Mouse (Mus musculus) urinary bladder, adult 18-20 months (tissue): ENCODE measurements at regions not wholly inside any gene's neighbourhood (a gene's known extent, or its start where the extent isn't known, plus 50 kb on each side); places are given as distances from the start of the nearest gene placed in this dataset.

Experiments used
- DNase-seq, 2 experiments: peaks; one replicate each; pipeline ENCODE4 v3.0.0; 2022; ENCODE audit warnings: low spot score in 2 of 2, mixed read lengths in 2 of 2

DNA sequence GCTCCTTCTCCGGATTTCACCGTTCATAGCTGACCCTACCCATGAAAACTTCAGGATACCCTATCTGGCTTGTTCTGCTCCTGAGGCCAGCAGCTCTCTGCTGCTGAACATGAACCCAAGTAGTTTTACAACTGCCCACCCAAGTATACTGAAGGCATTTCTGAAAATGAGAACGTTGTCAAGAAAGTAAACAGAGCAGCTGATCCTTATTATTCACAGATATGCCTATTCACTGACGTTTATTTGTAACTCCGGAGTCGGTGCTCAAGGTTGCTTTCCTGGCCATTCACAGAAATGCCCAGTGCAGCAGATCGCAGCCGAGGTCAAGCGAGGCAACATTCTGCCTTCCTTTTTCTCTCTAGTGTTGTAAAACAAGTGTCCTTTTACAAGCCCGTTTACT lies 128.4 kb upstream of the N6amt1 start:
- no peak for DNase-seq

DNA sequence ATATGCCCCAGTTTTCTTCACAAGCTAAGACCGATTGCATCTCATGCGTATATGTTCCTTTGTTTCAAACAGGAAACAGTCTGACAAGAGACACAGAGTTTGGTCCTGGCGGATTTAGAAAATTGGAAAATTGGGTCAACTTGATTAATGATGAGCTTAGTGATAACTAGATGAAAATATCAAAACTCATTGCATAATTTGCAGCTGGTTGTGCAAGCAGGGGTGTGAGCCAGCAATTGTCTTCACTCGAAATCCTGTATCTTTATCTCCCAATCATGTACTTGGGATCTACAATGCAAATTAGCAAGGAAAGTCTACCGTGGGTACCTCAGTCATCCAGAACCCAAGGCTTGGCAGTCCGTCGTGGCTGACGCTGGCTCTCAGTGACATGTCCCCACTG lies 128.9 kb upstream of the N6amt1 start:
- no peak for DNase-seq

DNA sequence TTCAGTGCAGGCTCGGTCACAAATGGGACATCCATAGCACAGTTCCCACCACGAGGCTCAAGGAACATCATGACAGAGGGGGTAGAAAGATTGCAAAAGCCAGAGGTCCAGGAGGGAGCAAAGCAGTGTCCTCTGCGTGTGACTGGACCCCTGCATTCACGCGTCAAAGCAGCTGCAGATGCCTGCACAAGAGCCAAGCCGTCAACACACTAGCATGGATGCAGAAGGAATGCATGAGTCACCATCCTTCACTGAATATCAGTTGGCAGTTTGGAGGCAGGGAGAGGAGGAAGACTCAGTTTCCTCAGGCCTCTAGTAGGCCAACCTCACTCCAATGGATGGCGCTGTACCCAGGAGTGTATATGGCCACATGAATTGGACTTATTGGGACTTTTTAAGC lies 130.0 kb upstream of the N6amt1 start:
- DNase-seq: no peak

DNA sequence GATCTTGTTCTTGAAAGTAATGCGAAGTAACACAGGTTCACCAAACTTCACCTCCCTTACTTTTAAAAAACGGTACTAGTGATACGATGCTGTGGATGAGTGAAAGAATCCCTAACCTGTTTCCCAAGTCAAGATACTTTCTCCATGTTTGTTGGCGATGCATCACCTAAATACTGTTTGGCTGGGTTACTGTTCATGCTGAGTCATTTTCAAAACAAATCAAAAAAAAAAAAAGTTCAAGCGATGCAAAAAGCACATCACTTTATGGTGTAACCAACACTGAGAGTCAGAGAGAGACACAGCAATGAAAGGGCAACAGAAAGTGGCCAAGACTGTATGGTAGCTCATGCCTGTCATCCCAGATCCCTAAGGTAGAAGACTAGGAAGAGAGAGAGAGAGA lies 133.4 kb upstream of the N6amt1 start:
- no peak for DNase-seq

DNA sequence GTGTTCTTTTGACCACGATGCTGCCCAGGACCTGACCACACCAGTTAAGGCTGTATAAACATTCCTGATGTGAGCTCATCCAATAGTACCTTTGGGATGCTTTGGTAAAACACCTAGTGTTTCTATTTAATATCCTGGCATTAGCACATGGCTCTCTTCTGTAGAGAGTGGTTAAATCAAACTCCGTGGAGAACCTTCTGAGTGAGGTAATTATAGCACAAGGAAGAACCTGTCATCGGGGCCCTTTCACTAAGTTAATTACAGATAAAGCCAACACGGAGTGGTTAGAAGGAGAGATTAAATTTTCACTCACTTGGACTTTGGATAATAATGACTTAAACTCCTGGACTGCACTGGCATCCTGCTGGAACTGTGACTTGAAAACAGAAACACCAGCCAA lies 133.8 kb upstream of the N6amt1 start:
- no peak for DNase-seq

DNA sequence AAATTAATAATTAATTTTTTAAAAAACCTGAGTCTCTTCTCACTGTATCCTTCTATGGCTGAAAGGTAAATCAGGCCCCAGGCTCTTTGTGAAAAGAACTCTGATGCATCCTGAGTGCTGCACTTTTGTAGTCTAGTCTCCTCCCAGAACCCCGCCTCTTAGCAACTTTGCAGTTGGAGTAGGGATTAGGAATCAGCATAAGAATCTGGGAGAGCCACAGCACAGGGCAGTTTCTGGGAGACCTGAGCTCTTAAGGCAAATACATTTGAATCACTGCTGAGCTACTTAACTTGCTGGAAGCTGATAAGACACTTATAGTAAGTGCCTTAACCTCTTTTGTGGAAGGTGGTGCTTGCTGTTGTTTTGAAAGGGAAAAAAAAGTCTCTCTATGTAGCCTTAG lies 146.1 kb upstream of the N6amt1 start:
- DNase-seq: no peak

DNA sequence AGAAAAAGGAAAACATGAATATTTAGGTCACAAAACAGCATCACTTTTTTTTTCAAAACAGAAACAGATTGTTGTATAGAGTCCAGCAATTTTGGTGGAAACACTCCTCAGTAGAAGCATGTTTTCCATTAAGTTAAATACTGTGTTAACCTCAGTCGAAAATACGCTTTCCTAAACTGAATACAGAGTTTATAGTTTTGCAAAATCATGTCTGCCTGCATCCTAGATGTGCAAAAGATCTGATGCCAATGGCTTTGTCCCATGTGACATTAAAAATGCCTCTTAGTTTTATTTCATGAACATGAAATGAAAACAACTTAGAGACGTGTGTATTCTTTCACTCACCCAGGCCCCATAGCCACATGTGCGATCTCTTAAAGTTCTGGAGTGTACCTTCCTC lies 163.5 kb upstream of the N6amt1 start:
- DNase-seq: no peak

DNA sequence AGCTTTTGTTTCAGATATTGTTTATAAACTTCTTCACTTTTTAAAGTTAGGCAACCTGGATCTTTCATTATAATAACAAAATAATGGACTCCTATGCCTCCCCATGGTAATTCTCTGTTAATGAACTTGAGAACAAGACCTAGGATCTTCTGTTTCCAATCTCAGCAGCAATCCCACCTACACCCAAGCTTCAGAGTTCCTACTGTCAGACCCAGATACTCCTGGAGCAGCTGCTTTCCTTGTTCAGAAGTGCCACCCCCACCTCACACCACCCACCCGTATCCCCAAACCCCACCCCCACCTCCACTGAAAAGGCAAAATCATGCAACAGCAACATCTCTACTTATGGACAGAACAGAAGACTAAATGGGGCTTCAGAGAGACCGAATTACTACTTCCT lies 165.2 kb upstream of the N6amt1 start:
- no peak for DNase-seq

DNA sequence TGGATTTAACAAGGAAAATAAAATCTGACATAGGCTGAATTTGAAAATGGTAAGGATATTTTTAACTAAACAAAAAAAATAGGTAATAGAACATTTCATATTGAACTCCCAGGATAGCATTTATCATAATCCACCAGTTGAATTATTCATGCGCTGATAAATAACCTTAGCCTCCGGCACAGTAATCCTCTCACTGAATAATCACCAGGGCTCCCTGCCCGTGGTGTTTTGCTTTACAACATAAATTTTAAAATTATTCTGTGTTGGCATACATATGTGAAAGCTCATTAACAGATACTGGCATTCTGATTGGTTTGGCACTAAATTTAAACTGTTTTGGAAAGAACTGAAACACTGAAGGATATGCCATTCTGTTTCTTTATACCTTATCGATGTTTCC lies 181.6 kb upstream of the N6amt1 start:
- DNase-seq: no peak

DNA sequence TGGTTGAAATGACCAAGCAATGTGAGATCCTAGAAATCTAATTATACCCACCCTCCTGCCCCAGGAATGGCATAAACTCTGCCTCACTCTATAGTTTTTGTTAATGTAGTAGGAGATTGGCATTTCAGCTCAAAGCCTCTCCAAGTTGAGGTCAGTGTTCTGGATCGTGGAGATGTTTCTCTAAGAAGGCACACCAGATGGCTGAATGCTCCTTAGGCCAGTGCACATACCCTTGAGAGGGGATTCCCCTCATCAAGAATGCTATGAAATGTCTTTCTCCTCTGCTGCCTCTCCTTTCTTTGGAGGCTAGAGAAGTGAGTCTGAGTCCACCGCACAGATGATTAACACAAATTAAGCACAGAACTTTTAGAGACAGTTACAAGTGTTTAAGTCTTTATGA lies 214.7 kb upstream of the N6amt1 start:
- DNase-seq: no peak

DNA sequence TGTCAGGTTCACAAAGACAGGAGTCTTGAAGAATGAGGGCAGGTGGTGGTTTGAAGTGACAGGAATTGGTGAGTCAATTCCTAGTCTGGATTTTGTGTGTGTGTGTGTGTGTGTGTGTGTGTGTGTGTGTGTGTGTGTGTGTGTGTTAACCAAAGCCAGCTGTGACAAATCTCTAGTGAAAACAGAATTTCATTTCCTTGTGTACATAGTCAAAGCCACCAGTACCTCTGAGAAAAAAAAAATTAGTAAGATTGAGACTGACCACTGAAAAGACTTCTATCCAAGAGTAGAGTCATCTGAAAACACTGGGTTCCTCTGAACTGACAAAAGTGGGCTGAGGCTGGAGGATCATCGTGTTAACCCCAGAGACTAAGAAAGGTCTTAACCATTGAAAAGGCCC lies 217.5 kb upstream of the N6amt1 start:
- no peak for DNase-seq

DNA sequence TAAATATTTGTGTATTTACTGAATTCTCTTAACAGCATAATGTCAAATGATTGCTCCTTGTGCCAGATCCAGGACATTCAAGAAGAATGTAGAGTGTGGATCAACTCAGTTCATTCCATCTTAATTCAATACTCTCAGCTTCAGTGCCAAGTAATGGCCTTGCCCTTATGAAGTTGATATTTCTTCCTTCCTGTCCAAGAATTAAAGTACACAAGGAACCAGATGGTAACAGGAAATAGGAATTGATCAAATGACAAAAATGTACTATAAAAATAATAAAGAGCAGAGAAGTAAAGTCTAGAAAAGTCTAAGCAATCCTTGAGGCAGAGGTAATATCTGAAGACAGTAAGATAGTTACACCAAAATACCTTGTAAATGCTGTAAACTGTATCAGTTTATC lies 219.5 kb upstream of the N6amt1 start:
- DNase-seq: no peak

DNA sequence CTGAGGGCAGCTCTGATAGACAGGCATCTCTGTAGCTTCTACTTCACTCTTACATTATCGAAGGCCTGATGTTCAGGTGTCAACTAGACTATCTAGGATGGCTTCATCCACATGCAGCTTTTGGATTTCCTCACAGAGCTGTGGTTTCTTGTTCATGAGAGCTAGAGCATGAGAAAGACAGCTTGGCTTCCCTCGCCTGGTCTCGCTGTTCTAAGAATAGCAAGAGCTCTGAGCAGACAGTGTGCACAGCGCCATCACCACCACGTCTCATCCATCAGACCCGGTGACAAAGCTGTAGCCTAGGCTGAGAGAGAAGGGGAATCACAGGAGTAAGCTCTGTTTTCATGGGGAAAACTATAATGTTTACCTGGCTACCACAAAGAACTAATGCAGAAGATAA lies 220.1 kb upstream of the N6amt1 start:
- no peak for DNase-seq

DNA sequence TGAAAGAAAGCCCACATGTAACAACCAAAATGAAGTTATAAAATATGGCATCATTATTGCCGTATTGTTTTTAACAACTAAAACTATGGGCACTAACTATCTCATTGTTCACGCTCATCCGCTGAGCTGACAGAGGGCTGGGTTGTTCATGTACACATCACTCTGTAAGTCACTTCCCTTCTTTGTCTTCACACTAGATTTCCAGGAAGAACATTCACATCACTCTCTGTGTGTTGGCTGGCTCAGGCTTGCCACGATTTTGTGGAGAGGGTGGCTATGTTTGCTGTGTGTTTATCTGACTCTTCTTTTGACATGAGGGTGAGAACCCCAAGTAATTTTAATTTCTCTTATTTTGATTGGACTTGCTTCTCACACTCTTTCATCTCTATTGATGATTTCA lies 221.9 kb upstream of the N6amt1 start:
- no peak for DNase-seq

DNA sequence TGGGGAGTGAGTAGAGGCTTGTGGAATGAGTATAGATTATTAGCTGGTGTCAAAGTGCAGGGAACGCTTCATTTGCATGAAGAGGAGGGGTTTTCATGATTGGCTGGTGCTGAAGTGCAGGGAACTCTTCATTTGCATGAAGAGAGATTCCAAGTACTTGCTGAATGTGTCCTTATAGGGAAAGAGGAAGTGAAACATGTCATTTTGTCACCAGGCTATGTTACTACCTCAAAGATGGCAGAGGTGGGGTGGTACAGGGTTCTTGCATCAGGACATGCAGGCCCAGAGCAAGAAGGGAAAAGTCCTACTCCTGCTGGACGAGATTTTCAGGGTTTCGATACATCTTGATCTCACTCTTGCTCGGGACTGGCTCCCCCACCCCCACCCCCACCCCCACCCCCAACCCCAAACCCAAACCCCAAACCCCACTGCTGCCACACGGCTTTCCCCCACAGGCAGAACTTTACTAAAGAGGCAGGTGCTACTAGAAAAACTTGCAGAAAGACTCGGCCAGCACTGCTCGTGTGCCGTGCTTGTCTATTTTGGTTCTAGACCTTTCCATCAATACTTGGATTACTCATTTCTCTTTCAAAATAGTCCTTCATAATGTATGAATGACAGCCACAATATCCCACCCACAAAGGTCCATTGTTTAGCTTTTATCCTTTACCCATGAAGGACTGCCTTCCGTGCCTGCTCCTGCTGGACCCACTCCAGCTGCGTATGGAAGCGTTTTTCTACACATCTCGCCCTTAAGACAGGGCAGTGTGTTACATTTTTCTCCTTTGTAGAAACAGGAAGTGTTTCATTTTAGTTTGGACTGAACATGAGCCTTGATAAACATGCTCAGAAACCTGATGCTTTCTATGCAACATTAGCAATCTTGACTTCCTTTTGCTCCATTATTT lies 223.0 kb upstream of the N6amt1 start:
- no peak for DNase-seq

DNA sequence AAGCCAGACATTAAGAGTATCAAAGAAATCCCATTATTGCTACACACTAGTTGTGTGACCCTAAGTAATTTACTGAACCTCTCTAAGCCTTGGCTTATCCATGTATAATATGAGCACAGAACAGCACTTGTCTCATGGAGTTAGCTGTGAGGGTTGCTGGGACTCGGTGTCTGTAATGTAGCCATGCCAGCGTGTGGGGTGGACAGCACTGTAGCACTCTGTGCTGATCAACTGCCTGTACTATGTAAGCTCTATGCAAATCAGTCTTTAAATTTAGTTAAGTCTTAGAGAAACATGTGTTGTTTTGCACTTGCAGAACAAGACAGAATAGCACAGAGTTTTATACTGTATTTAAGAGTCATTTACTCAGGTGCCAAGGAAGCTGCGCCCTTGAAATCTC lies 225.0 kb upstream of the N6amt1 start:
- DNase-seq: no peak

DNA sequence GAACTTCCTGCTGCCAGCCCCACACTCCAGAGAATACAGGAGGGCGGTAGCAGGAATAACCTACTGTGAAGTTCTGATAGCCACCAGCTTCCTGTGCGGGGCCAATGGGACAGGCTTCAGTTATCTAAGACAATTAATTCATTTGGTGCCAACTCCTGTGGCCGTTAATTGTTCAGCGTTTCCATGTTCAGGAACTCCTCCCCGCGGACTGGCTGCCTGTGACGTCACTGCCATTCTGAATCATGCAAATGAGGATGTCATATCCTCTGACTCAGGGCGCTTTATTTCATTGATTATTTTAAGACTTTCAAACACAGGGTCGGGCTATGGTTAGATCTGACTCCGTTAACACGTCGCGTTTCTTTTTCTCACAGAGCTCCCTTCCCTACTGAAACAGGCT lies 225.8 kb upstream of the N6amt1 start:
- no peak for DNase-seq

DNA sequence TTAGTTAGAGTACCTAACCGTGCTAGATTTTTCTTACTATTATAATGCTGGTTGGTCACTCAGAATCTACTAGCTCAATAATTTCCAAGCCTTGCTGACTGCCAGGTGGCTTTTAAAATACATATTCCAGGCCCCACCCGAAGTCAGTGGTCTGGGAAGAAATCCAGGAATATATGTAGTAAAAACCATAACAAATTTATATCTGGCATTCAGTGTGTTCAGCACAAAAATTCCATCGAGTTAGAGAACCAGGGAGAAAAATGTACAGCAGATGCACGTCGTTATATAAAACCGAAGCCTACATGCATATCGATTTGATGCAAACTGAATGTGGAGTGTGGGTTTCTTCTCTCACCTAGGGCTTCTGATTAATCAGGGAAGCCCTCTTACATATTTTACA lies 229.5 kb upstream of the N6amt1 start:
- no peak for DNase-seq

DNA sequence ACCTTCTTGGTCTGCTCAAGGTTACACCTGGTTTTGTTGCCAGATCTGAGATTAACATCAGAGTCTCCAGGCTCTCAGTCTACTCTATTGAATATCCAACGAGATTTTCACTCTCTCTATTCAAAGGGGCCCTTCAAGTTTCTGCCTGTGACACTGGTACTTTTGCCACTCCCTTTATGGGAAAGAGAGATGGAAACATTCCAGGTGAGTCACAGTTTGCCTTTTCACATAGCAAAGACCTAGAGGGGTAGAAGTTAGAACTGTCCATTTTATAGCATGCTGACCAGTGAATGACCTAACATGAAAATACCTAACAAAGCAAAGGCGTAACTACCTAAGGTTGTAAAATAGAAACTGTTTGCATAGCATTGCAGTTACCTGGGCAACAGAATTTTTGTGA lies 250.4 kb upstream of the N6amt1 start:
- DNase-seq: peak in 1 of 2 experiments; percentile 19

DNA sequence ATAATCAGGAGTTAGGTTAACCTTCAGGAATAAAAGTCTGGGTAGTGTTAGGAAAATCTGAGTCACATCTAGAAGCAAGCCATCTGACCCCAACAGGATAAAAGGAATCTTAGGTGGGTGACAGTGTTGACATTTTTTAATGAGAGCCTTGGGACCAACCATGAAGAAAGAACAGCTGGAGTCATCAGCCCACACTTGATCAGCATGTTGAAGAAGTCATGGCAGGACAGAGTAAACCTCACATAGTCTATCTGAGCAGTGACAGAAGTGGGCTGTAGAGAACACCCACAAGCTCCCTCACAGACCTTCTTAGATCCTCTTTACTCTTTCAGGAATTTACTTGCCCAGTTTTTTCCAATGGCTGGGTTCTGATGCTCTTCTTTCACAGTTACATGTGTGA lies 251.9 kb upstream of the N6amt1 start:
- DNase-seq: no peak

DNA sequence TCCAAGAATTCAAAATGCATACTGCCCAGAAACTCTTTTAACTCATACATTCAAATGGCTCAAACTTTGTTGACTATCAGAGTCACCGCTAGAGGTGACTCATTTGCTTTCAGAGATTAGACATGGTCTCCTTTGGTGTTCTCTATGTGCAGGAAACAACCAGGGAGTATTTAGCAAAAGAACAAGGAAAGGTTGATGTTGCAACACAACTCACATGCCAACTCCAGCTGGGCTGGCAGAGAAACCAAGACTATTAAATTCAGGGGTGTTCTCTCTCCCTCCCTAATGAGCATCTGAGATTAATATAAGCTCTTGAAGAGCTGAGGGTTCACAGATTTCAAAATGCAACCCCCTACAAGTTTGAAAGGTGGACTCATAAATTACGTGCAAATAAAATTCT lies 262.0 kb upstream of the N6amt1 start:
- peak in 1 of 2 experiments; percentile 49 for DNase-seq

DNA sequence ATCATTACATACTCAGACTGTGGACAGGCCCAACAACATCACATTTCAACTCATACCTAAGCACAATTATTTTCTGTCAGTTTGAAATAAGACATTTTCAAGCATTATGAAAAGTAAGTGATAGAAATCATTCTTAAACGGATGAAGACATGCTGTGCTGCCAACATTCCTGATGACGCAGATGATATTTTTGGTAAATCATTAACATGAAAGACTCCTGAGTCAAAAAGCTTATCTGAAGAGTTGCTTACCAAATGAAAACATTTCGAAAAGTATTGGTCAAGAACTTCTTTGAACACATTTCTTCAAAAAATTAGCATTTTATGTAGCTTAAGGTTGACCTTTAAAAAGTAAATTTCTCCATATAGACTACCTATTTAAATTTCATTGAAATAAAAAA lies 264.7 kb upstream of the N6amt1 start:
- no peak for DNase-seq

DNA sequence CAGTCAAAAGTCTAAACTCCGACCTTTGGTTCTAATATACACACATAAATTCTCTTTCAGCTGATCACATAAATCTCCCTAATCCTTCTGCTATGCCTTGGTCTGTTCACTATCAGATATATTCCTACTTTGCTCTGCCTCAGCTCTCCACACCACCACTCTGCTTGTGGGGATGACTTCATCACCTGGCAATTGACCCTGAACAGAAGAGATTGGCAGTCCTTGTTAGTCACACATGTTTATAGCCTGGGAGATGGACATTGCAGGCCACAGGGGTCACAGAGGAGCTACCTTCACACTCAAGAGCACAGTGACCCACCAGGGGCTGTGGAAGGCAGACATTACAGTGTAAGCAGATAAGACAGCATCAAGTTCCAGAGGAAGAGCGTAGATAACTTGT lies 270.5 kb upstream of the N6amt1 start:
- no peak for DNase-seq

DNA sequence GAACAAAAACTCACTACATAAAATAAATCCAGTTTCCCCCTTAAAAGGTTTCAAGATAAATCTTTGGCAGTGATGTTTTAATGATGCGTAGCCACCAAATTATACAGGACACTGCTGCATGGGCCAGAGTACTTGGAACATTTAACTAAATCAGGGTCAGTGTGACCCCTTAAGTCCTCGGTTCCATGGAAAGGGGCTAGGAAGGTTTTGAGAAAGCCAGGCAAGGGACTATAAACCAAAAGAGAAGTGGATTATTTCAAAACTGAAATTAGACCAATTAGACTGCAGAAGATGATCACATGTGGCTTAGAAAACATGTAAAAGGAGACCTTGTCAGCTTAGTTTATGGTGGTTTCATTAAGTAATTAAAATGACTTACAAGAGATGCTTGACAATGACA lies 276.6 kb upstream of the N6amt1 start:
- DNase-seq: no peak
